Mouse (Mus musculus): ENCODE results near the gene Kcnj6.

The Kcnj6 gene

DNA sequence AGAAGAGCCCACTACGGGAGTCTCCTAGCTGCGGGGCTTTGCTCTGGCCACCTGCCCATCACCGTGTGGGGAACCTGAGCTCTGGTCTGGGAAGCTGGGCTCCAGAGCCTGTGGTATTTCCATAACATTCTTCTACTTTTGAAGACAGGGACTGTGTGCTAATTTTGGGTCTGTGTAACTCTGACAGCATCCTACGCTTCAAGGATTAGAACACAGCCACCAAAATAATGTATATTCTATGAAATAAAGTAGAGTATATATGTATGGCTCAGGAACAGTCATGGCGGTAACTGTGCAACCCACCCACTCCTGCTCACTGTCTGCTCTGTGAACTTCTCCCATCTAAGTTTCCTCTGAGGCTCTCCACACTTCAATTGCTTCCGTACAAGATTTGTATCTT lies 229.9 kb downstream of the Kcnj6 start:
- DNase-seq (ENCODE audit: low spot score in 2 of 2) = no peak

DNA sequence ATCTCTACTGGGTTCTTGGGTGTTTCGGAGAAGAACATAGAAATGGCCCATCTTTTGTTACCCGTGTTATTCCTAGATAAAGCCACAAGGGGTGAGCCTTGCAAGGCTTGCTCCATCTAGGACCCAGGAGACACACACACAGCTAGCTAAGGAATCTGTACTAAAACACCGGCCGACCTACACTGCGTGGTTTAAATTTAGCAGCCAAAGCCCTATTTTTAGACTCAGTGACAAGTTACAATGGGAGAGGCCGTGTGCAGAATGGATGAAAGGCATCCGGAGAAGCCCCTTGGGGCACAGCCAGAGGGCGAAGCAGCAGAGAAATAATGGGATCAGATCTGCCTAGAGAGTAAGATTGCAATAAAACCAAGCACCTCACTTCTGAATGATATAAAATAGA lies 232.4 kb downstream of the Kcnj6 start:
- DNase-seq (ENCODE audit: low spot score in 2 of 2) = peak in 1 of 2 experiments; percentile 26

DNA sequence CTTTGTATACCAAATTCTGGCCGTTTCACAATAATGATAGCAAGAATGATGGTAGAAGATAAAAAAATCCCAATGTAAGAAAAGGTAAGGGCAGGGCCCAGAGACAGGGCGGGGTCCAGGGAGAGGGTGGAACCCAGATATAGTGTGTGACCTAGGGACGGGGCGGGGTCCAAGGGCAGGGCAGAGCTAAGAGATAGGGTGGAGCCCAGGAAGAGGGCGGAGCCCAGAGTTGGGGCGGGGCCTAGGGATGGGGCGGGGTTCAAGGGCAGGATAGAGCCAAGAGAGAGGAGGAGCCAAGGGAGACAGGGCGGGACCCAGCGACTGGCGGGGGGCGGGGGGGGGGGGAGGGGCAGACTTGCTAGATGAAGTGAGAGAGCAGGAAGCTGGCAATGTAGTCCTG lies 236.8 kb downstream of the Kcnj6 start:
- DNase-seq (ENCODE audit: low spot score in 2 of 2) = no peak

DNA sequence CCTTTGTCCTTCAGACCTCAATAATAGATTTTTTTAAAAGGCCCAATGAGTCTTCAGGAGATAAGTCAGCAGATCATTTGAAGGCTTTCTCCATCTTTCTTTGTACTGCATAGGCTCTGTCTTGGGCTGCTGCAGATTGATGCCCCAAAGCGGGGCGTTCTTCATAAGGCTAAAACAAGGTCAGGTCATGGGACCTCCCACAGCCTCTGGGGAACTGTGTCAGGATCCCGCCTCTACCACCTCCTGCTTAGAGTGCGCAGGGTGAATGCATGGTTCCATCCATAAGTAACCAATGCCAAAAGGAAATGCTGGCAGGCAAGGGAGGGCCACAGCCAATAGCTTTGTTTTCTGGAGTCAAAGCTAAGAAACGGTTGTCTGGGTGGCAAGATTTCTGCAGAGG lies 237.7 kb downstream of the Kcnj6 start:
- no peak for DNase-seq (ENCODE audit: low spot score in 2 of 2)

DNA sequence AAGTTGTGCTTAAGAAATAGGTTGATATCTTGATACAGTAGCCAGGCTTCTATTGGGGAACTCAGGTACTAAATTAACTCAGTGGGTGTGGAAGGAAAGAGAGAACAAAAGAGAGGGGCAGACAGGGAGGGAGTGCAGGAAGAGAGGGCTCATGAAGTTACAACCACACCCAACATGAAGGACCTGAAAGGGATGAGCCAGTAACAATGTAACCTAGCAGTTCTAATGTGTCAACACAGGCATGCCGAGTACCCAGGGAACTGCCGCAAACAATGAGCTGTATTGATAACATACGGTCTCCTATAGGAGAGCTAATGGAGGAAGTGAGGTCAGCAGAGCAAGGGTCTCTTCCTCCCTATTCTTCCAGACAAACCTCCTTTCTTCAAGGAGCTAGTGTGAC lies 238.9 kb downstream of the Kcnj6 start:
- DNase-seq (ENCODE audit: low spot score in 2 of 2) = no peak

DNA sequence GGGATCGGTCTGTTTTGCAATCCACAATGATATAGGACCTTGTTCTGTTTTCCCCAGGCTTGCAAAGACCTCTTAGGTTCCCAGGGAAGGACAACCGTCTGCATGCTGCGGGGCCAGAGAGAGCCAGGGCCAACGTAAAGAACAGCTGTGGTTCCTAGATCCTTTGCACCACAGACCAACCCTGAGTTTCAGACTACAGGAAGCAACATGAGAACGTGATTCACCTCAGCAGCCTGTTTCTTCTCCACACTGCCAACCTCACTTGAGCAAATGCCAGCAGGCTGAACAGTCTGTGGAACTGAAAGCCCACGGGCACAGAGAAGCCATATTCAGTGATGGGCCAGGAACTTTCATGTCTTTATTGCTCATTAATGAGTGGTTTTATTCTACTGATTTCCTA lies 241.1 kb downstream of the Kcnj6 start:
- DNase-seq (ENCODE audit: low spot score in 2 of 2) = no peak

DNA sequence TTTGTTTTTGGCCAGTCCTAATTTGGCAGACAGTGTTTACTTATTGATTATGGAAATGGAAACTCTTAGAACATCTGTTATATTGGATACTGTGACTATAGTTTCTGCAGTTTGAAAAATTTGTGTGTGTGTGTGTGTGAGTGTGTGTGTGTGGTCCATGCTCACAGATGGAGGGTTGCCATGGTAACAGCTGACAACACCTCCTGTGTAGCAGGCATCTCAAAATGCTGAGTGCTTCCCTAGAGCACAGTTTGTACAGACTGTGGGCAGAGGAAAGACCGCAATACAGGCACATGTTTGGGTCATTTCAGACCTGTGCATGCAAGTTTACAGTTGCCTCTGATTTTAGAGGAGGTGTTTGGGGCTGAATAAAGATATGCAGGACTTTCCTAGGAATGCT lies 244.0 kb downstream of the Kcnj6 start:
- DNase-seq (ENCODE audit: low spot score in 2 of 2) = no peak

DNA sequence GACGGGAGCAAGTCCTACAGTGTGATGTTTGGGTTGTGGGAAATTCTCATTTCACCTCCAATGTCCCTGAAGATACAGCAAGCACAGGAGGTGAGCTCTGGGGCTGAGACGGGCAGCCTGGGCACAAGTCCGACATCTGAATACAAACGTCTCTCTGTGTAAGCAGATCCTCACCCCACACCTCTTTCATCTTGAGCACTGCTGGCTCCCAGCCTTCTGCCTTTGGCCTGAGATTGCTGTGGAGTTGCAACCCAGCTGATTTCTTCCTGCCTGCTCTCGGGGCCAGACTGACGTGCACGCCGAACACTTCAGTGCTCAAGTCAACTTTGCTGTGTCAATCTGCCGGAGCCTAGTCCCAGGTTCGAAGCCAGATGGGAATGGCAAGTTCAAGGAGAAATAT lies 244.7 kb downstream of the Kcnj6 start:
- DNase-seq (ENCODE audit: low spot score in 2 of 2) = no peak

DNA sequence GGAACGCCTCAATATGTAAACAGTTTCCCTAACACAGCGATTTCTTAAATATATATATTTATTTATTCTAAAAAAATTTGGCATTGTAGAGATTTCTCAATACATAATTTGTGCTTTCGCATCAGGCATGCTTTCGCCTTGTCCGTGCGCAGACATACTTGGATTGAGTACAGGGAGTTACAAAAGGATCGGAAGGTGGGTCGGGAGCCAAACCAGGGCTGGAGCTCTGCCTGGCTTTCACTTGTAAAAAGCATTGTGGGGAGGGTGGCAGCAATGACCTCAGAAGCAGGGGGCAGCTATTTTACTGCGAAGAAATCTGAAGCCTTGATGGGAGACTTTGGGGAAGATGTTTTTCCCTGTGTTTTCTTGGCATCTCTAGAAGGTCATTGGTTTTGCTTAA lies 252.5 kb downstream of the Kcnj6 start:
- DNase-seq (ENCODE audit: low spot score in 2 of 2) = peak in 1 of 2 experiments; percentile 31

DNA sequence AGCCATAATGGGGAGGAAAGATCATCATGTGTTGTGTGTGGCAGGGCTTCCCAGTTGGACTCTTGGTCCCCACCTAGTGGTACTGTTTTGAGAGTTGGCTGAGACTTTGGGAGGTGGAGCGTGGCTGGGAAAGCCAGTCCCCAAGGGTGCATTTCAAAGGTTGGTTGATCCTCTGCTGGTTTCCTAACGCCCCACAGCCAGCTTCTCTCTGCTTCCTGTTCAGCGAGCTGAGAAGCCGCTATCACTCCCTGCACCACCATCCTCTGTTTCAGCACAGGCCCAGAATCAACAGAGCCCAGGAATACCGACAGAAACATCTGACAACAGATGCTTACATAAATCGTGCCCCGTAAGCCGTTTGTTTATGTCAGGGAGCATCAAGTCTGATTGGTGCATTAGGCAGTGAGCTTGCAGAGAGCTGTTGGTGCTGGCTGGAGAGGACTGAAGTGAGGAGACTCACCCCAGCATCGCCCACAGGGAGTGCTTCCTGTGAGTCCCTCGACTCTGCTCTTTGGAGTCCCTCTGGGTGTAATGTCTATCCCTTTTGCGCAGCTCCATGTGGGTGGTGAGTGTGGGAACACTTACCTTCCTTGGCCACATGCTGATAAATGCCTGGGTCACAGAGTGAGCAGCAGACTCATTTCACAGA lies 253.5 kb downstream of the Kcnj6 start:
- peak in 1 of 2 experiments; percentile 29 for DNase-seq (ENCODE audit: low spot score in 2 of 2)

DNA sequence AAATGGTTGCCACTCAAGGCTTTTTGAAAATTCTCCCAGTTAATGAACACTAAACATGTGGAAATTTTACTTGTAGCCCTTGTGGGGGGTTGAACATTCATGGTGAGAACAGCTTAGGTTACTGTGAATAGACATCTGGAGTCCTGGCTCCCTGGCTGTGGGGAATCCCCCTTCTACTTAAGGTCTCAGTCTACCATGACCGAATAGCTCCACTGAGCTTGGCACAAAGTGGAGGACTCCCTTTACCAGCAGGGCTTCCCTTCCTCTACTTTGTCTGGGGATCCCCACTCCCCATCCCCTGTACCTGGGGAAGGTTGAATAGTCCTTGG lies 260.2 kb downstream of the Kcnj6 start:
- no peak for DNase-seq (ENCODE audit: low spot score in 2 of 2)

DNA sequence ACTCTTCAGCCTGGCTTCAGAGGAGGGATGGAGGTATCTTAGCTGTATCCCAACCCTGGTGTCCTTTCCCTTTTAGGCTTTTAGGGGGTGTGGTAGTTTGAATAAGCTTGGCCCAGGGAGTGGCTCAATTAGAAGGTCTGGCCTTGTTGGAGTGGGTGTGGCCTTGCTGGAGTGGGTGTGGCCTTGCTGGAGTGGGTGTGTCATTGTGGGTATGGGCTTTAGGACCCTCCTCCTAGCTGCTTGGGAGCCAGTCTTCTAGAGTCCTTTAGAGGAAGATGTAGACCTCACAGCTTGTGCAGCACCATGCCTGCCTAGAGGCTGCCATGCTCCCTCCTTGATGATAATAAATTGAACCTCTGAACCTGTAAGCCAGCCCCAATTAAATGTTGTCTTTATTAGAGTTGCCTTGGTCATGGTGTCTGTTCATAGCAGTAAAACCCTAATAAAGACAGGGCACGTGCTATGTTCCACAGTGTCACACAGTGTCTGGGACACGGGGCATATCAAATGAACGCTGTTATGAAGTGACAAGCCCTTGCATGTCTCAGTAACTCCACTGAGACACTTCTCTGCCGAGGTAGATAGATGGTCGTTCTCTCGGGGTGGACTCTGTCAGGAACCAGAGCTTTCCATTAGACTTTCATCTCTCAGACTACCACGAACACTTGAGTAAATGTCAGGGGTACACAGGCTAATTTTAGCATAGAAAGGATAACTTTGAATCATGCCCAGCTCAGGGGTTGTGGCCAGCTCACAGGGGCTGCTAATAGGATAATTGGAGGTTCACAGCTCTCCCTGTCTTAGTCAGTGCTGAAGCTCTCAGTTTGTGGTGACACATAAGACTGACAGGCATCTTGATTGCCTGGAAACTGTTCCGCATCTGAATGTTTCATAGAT lies 260.8 kb downstream of the Kcnj6 start:
- no peak for DNase-seq (ENCODE audit: low spot score in 2 of 2)

DNA sequence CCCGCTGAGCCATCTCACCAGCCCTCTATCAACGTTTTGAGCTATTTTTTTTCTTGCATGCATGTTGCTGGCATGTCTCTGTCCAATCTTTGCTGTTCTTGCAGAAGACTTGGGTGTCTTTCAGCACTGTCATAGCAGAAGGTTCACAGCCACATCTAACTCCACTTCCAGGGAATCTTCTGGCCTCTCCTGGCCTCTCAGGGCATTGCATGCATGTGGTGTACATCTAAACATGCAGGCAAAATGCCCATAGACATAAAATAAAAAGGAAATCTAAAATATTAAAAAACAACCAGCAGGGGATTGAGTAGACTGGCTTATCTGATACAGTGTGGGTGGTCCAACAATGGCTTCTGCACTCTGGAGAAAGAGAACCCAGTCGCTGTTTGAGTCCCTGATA lies 262.0 kb downstream of the Kcnj6 start:
- DNase-seq (ENCODE audit: low spot score in 2 of 2) = no peak

DNA sequence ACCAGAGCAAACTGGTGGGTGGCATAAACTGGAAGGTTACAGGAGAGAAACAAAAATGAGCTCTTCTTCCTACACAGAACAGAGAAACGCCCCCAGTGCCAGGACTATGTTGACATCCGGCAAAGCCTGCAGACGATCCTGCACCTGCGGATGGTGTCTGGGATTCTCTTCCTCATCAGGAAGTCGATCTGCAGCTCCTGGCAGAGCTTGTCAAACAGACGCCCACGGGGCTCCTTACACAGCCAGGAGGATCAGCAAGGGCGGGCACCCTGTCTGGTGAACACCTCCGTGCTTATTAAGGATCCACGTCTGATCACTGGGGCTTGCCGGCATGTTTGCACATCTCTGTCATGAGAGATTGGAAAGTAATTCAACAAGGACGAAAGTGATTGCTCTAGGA lies 266.5 kb downstream of the Kcnj6 start:
- DNase-seq (ENCODE audit: low spot score in 2 of 2) = no peak

DNA sequence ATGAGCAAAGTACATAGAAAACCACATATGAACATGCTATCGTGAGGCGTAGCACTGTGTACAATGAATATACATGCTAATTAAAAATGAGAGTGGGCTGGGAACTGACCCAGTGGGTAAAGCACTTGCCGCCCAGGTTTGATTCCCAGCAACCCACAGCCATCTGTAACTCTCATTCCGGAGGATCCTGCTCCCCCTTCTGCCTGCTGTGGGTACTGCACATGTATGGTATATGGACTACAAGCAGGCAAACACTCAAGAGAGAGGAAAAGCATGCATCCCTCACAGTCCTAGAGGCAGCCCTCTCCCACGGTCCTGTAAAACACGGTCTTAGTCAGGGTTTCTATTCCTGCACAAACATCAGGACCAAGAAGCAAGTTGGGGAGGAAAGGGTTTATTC lies 268.3 kb downstream of the Kcnj6 start:
- no peak for DNase-seq (ENCODE audit: low spot score in 2 of 2)

DNA sequence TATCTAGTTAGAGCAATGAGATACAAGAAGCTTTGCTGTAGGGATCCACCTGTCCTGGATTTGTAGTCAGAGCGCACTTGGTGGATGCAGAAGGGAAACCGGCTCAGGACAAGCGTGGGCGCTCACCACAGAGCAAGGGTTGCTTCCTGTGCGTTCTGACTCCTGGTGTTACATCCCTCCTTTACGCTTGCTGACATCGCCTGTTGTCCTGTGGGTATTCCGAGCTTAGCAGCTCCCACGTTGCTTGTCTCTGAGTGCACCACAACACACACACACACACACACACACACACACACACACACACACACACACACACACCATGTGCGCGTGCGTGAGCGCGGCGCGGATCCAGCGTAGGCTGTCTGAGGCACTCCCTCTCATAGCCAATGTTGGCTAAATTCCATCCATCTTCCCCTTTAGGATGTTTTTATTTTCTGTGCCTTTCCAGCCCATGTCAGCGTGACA lies 272.7 kb downstream of the Kcnj6 start:
- DNase-seq (ENCODE audit: low spot score in 2 of 2) = peak in 1 of 2 experiments; percentile 26

DNA sequence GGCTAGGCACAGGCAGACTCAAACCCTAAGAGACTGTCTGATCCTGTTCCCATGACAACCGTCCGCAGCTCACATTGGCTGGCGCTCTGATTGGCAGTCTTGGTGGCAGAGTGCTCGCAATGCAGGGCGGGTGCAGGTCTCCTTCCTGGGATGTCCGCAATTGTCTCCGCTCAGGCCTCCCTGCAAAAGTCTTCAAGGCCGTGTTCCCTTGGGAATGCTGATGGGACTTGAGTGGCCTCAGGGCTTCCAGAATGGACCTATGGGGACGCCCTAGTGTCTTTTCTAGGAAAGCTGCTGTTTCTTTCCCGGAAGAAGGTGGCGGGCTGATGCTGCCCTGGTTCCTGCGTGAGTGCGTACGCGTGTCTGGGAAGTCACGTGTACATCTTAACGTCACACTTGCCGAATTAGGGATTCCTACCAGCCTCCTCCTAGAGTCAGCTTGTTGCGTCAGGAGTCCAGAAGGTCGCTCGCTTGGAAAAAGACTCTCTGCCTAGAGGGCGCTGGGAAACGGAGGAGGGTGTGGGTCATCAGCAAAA lies 273.4 kb downstream of the Kcnj6 start:
- peak; percentile 42 to 75 for DNase-seq (ENCODE audit: low spot score in 2 of 2)

DNA sequence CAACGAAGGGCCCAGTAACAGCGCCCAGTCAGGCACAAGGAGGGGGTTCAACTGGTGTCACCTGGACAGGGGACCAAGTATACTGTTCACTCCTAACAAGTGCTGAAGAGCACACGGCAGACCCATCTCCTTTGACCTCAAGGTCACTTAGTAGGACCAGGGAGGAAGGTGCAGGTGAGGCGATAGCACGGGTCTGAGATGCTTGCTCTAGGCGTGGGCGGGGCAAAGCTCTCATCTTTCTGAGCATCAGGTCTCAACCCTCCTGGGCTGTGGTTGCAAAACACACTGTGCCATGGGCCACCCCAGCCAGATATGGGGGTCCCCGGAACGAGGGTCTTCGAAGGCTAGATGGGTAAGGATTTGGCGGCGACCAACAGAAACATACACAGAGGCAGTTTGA lies 274.6 kb downstream of the Kcnj6 start:
- no peak for DNase-seq (ENCODE audit: low spot score in 2 of 2)

DNA sequence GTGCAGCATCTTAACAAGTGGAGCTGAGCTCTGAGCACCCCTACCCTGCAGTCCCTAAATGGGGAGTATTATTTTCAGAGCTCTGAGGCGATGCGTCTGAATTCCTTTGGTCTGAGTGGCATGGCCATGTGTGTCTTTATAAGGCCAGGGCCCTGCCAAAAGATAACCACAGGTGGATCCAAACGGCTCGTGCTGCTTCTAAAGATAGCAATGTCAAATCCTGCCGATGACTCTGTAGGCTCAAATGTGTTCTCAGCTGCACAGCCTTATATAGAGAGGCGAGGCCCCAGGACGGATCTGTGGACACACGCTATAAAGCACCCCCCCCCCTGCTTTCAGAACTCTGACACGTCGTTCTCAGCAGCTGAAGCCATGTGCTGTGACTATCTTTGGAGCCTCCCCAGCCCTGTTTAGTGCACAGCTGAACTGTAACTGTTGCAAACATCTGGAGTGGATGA lies 275.9 kb downstream of the Kcnj6 start:
- DNase-seq (ENCODE audit: low spot score in 2 of 2) = no peak

DNA sequence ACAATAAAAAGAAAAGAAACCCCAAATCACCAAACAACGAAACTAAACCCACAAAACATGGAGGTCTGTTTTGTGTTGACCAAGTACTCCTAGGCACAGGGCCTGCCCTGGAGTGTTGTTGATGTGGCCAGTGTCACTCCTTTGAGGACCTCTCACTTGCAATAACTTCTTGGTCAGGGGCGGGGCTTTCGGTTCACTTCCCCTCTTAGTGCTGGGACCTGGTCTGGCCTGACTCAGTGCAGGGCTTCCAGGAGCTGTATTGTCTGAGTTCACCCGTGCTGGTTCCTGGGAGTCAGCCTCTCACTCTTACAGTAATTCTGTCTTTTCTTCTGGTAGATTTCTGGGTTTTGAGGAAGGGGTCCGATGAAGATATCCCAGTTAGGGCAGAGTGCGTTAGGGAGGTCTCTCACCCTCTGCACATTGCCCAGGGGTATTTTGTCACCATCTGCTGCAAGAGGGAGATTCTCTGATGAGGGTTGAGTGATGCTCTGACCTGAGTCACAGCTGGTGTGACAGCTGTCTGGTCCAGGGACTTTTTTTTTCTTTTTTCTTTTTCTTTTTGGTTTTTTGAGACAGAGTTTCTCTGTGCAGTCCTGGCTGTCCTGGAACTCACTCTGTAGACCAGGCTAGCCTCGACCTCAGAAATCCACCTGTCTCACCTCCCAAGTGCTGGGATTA lies 276.9 kb downstream of the Kcnj6 start:
- no peak for DNase-seq (ENCODE audit: low spot score in 2 of 2)

DNA sequence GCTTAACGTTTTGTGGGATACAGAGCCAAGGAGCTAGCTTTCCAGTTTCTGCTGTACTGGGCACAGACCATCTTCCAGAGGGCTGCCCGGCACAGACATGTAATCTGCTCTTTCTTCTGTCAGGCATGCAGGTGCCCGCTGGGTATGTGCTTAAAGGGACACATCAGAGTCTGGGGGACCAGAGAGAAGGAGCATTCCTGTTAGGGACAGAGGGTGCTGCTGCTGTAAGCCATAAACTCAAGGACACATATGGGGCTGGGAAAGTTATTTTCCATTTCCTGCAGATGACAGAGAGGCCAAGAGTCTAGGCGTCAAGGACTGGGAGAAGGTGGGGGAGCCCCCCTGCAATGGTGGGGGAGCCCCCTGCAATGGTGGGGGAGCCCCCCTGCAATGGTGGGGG lies 278.0 kb downstream of the Kcnj6 start:
- DNase-seq (ENCODE audit: low spot score in 2 of 2) = no peak

DNA sequence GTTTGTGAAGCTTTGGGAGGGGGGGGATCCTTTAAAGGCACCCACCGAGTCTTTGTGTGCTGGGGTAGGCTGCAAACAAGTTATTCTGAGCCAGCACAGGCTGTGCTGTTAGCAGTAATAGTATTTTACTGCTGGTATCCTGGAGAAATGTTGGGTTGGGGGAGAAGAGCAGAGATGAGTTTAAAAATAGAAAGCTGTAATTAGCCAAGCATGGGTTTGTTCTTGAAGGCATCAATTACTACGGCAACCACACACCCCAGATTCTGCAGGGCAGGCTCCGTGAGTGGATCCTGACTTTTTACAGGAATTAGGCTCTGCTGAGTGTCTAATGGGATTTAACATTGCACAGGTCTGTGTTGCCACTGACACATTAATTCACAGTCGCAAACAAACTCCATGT lies 278.6 kb downstream of the Kcnj6 start:
- DNase-seq (ENCODE audit: low spot score in 2 of 2) = no peak
